Mouse (Mus musculus) myocyte (in vitro differentiated cells): ENCODE data around the gene Pkd2.

Source experiments
- CEBPB ChIP-seq: IDR thresholded peaks from 2 replicates; pipeline ENCODE4 v1.6.1; 2011; ENCODE audit warnings: mild to moderate bottlenecking, moderate library complexity; ENCODE audit not compliant: poor library complexity, insufficient read depth, severe bottlenecking
- E2F4 ChIP-seq: IDR thresholded peaks from one replicate; pipeline ENCODE4 v1.6.1; 2011; ENCODE audit warnings: mild to moderate bottlenecking, control low read depth, moderate library complexity; ENCODE audit not compliant: insufficient read depth
- MAX ChIP-seq: IDR thresholded peaks from one replicate; pipeline ENCODE4 v1.6.1; 2011; ENCODE audit warnings: low read depth, mild to moderate bottlenecking, control low read depth
- MYOD1 ChIP-seq, 3 experiments: IDR thresholded peaks; one replicate each; pipeline ENCODE4 v1.6.1; 2011; ENCODE audit warnings: control low read depth in 2 of 3, low read depth in 2 of 3, mild to moderate bottlenecking in 2 of 3, moderate library complexity in 1 of 3; ENCODE audit not compliant: insufficient read length in 2 of 3, control insufficient read depth in 1 of 3
- MYOG ChIP-seq, 3 experiments: IDR thresholded peaks; one replicate each; pipeline ENCODE4 v1.6.1; 2011; ENCODE audit warnings: control low read depth in 2 of 3, low read depth in 2 of 3, mild to moderate bottlenecking in 2 of 3; ENCODE audit not compliant: insufficient read length in 2 of 3, control insufficient read depth in 1 of 3, insufficient read depth in 1 of 3
- POLR2A ChIP-seq: IDR thresholded peaks from one replicate; pipeline ENCODE4 v1.6.1; 2011; ENCODE audit warnings: low read depth, mild to moderate bottlenecking, control low read depth, moderate library complexity; ENCODE audit not compliant: insufficient read length
- POLR2AphosphoS2 ChIP-seq: IDR thresholded peaks from one replicate; pipeline ENCODE4 v1.6.1; 2011; ENCODE audit warnings: low read depth, control low read depth; ENCODE audit not compliant: insufficient read length
- REST ChIP-seq: IDR thresholded peaks from one replicate; pipeline ENCODE4 v1.6.1; 2011; ENCODE audit warnings: mild to moderate bottlenecking, control low read depth, moderate library complexity; ENCODE audit not compliant: insufficient read depth, insufficient read length
- SRF ChIP-seq: IDR thresholded peaks from one replicate; pipeline ENCODE4 v1.6.1; 2011; ENCODE audit warnings: low read depth; ENCODE audit not compliant: control insufficient read depth, insufficient read length
- TCF12 ChIP-seq: IDR thresholded peaks from one replicate; pipeline ENCODE4 v1.6.1; 2011; ENCODE audit warnings: mild to moderate bottlenecking, control low read depth; ENCODE audit not compliant: poor library complexity, insufficient read depth, severe bottlenecking
- TCF3 ChIP-seq: IDR thresholded peaks from one replicate; pipeline ENCODE4 v1.6.1; 2011; ENCODE audit warnings: low read depth, control low read depth; ENCODE audit not compliant: insufficient read length
- USF1 ChIP-seq: IDR thresholded peaks from one replicate; pipeline ENCODE4 v1.6.1; 2011; ENCODE audit warnings: low read depth, mild to moderate bottlenecking, control low read depth, moderate library complexity

GRCm38 (mm10) chr5:104422039-104422438 is 37.2 kb upstream of the Pkd2 start:
- TF ChIP-seq POLR2A (no peak), CEBPB (no peak), MYOD1 (IDR thresholded peaks at IDR 0.05; ENCODE audit: control insufficient read depth in 1 of 3, insufficient read length in 2 of 3, low read depth in 2 of 3) (no peak), TCF12 (no peak), POLR2AphosphoS2 (no peak), MYOG (IDR thresholded peaks at IDR 0.05; ENCODE audit: control insufficient read depth in 1 of 3, insufficient read depth in 1 of 3, insufficient read length in 2 of 3, low read depth in 2 of 3) (no peak), MAX (no peak), USF1 (no peak), E2F4 (no peak), REST (no peak), SRF (no peak), TCF3 (no peak)
